Mouse (Mus musculus): Measurements from ENCODE around the gene Zfp994.
"Not testable (repeated sequence)": the region's sequence is repeated elsewhere in the genome, so short reads cannot be mapped to it uniquely, and the experiment has no call there.

Zfp994 gene

DNA sequence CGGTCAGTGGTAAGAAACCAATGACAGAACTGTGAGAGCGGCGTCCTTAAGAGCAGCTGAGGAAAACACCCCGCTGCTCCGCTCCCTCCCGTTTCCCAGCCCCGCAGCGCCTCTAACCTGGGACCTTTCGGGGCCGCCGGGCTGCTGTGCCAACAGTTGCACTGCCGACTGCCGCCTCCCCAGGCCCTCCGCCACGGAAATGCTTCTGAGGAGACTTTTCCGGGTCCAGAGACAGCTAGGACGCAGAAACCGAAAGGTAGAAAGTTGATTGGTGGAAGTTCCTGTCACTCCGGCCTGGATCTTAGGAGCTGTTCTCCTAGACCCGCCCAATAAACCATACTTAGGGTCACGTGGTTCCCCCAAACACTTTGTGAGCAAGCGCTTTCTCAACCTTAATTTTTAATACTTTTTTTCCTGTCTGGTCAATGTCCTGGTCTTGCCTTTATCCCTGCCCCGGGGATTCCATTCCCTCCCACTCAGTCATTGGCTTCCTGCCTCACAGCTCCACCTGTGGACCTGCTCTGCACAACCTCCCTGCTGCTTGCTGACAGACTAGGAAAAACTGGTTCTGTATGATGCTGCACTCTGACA is at the start of gene Zfp994:
Gene Zfp994 (minus strand): TSS at position 195 of the 591 bp plus-strand sequence.
- DNase-seq (ENCODE audit: low spot score in 2 of 2) = peak; percentile 94 to 98

- DNase-seq (ENCODE audit: low spot score in 2 of 2) = not testable (repeated sequence)
Observed at GRCm38 (mm10) chr17:22230701-22231100, 5.3 kb upstream of the Zfp994 start.

GRCm38 (mm10) chr17:22225015-22225414 is 401 bp downstream of the Zfp994 start:
- DNase-seq (ENCODE audit: low spot score in 2 of 2) = not testable (repeated sequence)

DNA sequence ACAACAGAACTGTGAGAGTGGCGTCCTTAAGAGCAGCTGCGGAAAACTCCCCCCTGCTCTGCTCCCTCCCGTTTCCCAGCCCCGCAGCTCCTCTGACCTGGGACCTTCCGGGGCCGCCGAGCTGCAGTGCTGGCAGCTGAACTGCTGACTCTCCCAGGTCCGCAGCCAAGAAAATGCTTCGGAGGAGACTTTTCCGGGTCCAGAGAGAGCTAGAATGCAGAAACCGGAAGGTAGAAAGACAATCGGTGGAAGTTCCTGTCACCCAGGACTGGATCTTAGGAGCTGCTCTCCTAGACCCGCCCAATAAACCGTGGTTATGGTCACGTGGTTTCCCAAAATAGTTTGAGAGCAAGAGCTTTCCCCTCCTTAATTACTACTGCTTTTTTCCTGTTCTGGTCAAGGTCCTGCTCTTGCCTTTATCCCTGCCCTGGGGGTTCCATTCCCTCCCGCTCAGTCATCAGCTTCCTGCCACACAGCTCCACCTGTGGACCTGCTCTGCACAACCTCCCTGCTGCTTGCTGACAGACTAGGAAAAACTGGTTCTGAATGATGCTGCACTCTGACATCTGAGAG is 59.6 kb downstream of the Zfp994 start, which contains the start of gene Zfp947:
Gene Zfp947 (minus strand): TSS at position 469 of the 573 bp plus-strand sequence.
- peak in 1 of 2 experiments; percentile 1 for DNase-seq (ENCODE audit: low spot score in 2 of 2)

DNA sequence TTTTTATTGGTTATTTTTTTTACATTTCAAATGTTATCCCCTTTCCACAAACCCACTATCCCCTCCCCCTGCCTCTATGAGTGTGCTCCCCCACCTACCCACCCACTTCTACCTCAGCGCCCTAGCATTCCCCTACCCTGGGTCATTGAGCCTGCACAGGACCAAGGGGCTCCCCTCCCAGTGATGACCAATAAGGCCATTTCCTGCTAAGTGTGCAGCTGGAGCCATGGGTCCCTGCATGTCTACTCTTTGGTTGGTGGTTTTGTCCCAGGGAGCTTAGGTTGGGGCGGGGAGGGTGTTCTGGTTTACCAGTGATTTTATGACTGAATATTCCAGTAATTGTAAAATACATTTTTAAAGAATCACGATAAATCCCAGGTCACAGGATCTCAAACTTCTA is 60.1 kb downstream of the Zfp994 start:
- DNase-seq (ENCODE audit: low spot score in 2 of 2) = not testable (repeated sequence)

DNA sequence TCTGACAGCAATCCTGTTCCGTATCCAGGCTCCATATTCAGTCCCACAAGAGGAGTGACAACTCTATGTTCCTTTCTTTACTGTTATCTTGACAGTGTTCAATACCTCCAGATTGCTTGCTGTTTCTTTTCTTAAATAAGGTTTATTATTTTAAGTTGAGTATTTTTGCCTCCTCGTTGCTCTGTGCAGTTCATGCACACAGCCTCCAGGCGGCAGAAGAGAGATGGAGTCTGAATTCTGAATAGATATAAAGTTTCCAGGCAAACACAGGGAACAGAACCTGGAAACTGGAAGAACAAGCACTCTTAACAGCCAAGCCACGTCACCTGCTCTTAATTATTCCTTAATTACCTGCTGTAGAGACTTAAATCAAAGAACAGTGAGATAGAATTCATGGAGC is 71.5 kb downstream of the Zfp994 start:
- DNase-seq (ENCODE audit: low spot score in 2 of 2) = not testable (repeated sequence)

Data from right cerebral cortex, postnatal 36 days (tissue).